Mouse (Mus musculus) heart, embryonic 12.5 days (tissue): Measurements from ENCODE around the gene Tarsl2. TPM values are rescaled to one million over a fixed set of nuclear protein-coding genes. Genes with fewer than 3 reads are reported as not detected.
A peak's percentile ranks its signal among the peaks of the same experiment; 100 is the strongest.

Experiments used
- ATAC-seq: fragments of 200-750 bp; cut with Nextera tagmentation; 2 replicates; pipeline ENCODE4 v1.8.0; 2017; ENCODE audit warnings: moderate TSS enrichment, moderate library complexity; ENCODE audit not compliant: insufficient number of reproducible peaks, low FRiP score
- H3K27ac ChIP-seq: fragments of 300-500 bp; sonication (generic); 2 replicates; pipeline ENCODE4 v1.5.1; 2016; ENCODE audit warnings: mild to moderate bottlenecking, moderate library complexity; ENCODE audit not compliant: poor library complexity, severe bottlenecking
- H3K27me3 ChIP-seq: fragments of 300-500 bp; sonication (generic); replicated peaks from 2 replicates; pipeline ENCODE4 v1.6.1; 2016; ENCODE audit warnings: mild to moderate bottlenecking, moderate library complexity
- H3K36me3 ChIP-seq: fragments of 300-500 bp; sonication (generic); 2 replicates; pipeline ENCODE4 v1.6.1; 2016; ENCODE audit warnings: mild to moderate bottlenecking, moderate library complexity
- H3K4me1 ChIP-seq: fragments of 300-500 bp; sonication (generic); replicated peaks from 2 replicates; pipeline ENCODE4 v1.6.1; 2016; ENCODE audit warnings: mild to moderate bottlenecking
- H3K4me2 ChIP-seq: fragments of 300-500 bp; sonication (generic); 2 replicates; pipeline ENCODE4 v1.6.1; 2016; ENCODE audit warnings: mild to moderate bottlenecking, moderate library complexity
- H3K4me3 ChIP-seq: fragments of 300-500 bp; sonication (generic); 2 replicates; pipeline ENCODE4 v1.5.1; 2016; ENCODE audit warnings: mild to moderate bottlenecking
- H3K9ac ChIP-seq: fragments of 300-500 bp; sonication (generic); 2 replicates; pipeline ENCODE4 v1.6.1; 2016; ENCODE audit warnings: mild to moderate bottlenecking, moderate library complexity
- H3K9me3 ChIP-seq: fragments of 300-500 bp; sonication (generic); replicated peaks from 2 replicates; pipeline ENCODE4 v1.6.1; 2016; ENCODE audit warnings: mild to moderate bottlenecking, moderate library complexity
- WGBS: fragments of 180-500 bp; shearing (Covaris S2); methylation state at CpG from one replicate; pipeline ENCODE4 v1.1.7; 2016; 5-methylcytosine and 5-hydroxymethylcytosine counted together
- polyA plus RNA-seq: library from polyadenylated mRNA; unstranded; fragments of >200 nt; fragmentation: Nextera tagmentation; extraction: Ambion mirVana; gene quantifications from 2 replicates; pipeline ENCODE4 v1.2.1, GENCODE M21; 2016

Gene Tarsl2
- polyA plus RNA-seq, 1 experiment from 2014 or later, result 22.1 TPM

GRCm38 (mm10) chr7:65691929-65692605, 47.4 kb downstream of the Tarsl2 start:
- WGBS, result 85% methylated on average over 8 of the region's 8 CpGs
- H3K4me3 ChIP-seq, result no peak overlapping the region
- H3K9ac ChIP-seq, result no peak overlapping the region
- no peak overlapping the region for H3K4me2 ChIP-seq
- H3K36me3 ChIP-seq, result peaks cover 38% of the 10 kb centered on the region
- no peaks in the 10 kb centered on the region for H3K27me3 ChIP-seq
- H3K27ac ChIP-seq, result no peak overlapping the region
- ATAC-seq, result no peak
- H3K4me1 ChIP-seq, result peaks cover 15% of the 10 kb centered on the region
- H3K9me3 ChIP-seq, result no peaks in the 10 kb centered on the region

GRCm38 (mm10) chr7:65692883-65693282, 48.2 kb downstream of the Tarsl2 start:
- no peak overlapping the region for H3K27ac ChIP-seq
- H3K4me1 ChIP-seq, result peaks cover 15% of the 10 kb centered on the region
- peak overlapping the region; percentile 87 for H3K4me2 ChIP-seq
- H3K36me3 ChIP-seq, result peaks cover 39% of the 10 kb centered on the region
- WGBS, result 2% methylated on average over 10 of the region's 10 CpGs
- H3K9ac ChIP-seq, result peak overlapping the region; percentile 91
- peak; percentile 19 for ATAC-seq
- H3K27me3 ChIP-seq, result no peaks in the 10 kb centered on the region
- no peaks in the 10 kb centered on the region for H3K9me3 ChIP-seq
- peak overlapping the region; percentile 84 for H3K4me3 ChIP-seq

- peak; percentile 93 for ATAC-seq
- H3K27ac ChIP-seq, result peak overlapping the region; percentile 43; the same call in 1 of the 2 replicates
- no peaks in the 10 kb centered on the region for H3K9me3 ChIP-seq
- H3K4me2 ChIP-seq, result peak overlapping the region; percentile 87
- WGBS, result under 1% methylated on average over 52 of the region's 52 CpGs
- peaks cover 15% of the 10 kb centered on the region for H3K4me1 ChIP-seq
- peaks cover 39% of the 10 kb centered on the region for H3K36me3 ChIP-seq
- peak overlapping the region; percentile 91 for H3K9ac ChIP-seq
- H3K27me3 ChIP-seq, result no peaks in the 10 kb centered on the region
- H3K4me3 ChIP-seq, result peak overlapping the region; percentile 84
Measured at GRCm38 (mm10) chr7:65693301-65693821, 48.7 kb downstream of the Tarsl2 start.

- Histone ChIP-seq H3K9me3 (no peaks in the 10 kb centered on the region), H3K4me1 (peaks cover 15% of the 10 kb centered on the region), H3K36me3 (peaks cover 58% of the 10 kb centered on the region), H3K4me3 (no peak overlapping the region), H3K9ac (no peak overlapping the region), H3K4me2 (no peak overlapping the region), H3K27me3 (no peaks in the 10 kb centered on the region), H3K27ac (no peak overlapping the region)
- WGBS, result 57% methylated on average over 2 of the region's 2 CpGs
- no peak for ATAC-seq
Measured at GRCm38 (mm10) chr7:65696450-65696849, 51.8 kb downstream of the Tarsl2 start.

- Histone ChIP-seq H3K9me3 (no peaks in the 10 kb centered on the region), H3K36me3 (peaks cover 54% of the 10 kb centered on the region), H3K27me3 (peaks cover 3% of the 10 kb centered on the region; the same call in 1 of the 2 replicates), H3K9ac (no peak overlapping the region), H3K27ac (no peak overlapping the region), H3K4me2 (no peak overlapping the region), H3K4me1 (0 out of 2 replicates have a peak, but pooled peaks cover 3% of the 10 kb centered on the region), H3K4me3 (no peak overlapping the region)
- no peak for ATAC-seq
- 80% methylated on average over 7 of the region's 7 CpGs for WGBS
Measured at GRCm38 (mm10) chr7:65702076-65702475, 57.4 kb downstream of the Tarsl2 start.

- 0 out of 2 replicates have a peak, but pooled peaks cover 3% of the 10 kb centered on the region for H3K4me1 ChIP-seq
- ATAC-seq, result no peak
- H3K4me2 ChIP-seq, result peak overlapping the region; percentile 63
- H3K9ac ChIP-seq, result peak overlapping the region; percentile 56; the same call in 1 of the 2 replicates
- no peaks in the 10 kb centered on the region for H3K9me3 ChIP-seq
- peaks cover 31% of the 10 kb centered on the region for H3K36me3 ChIP-seq
- WGBS, result 10% methylated on average over 10 of the region's 10 CpGs
- H3K27ac ChIP-seq, result no peak overlapping the region
- H3K27me3 ChIP-seq, result peaks cover 4% of the 10 kb centered on the region; the same call in 1 of the 2 replicates
- peak overlapping the region; percentile 38 for H3K4me3 ChIP-seq
Measured at GRCm38 (mm10) chr7:65704818-65705242, 60.1 kb downstream of the Tarsl2 start.

GRCm38 (mm10) chr7:65708506-65708905, 63.8 kb downstream of the Tarsl2 start:
- 84% methylated on average over 1 of the region's 1 CpGs for WGBS
- ATAC-seq, result no peak

GRCm38 (mm10) chr7:65710301-65710700, 65.6 kb downstream of the Tarsl2 start:
- H3K4me1 ChIP-seq, result 0 out of 2 replicates have a peak, but pooled peaks cover 2% of the 10 kb centered on the region
- H3K27me3 ChIP-seq, result peaks cover 10% of the 10 kb centered on the region
- no peaks in the 10 kb centered on the region for H3K36me3 ChIP-seq
- ATAC-seq, result no peak
- 83% methylated on average over 3 of the region's 3 CpGs for WGBS
- no peaks in the 10 kb centered on the region for H3K9me3 ChIP-seq
- no peak overlapping the region for H3K27ac ChIP-seq
- no peak overlapping the region for H3K4me3 ChIP-seq
- no peak overlapping the region for H3K9ac ChIP-seq
- H3K4me2 ChIP-seq, result no peak overlapping the region

More at GRCm38 (mm10) chr7:65708506-65708905, 63.8 kb downstream of the Tarsl2 start:
- Histone ChIP-seq H3K36me3 (no peaks in the 10 kb centered on the region), H3K4me1 (0 out of 2 replicates have a peak, but pooled peaks cover 3% of the 10 kb centered on the region), H3K9ac (no peak overlapping the region), H3K4me2 (no peak overlapping the region), H3K27ac (no peak overlapping the region), H3K27me3 (peaks cover 10% of the 10 kb centered on the region), H3K4me3 (no peak overlapping the region), H3K9me3 (no peaks in the 10 kb centered on the region)

- no peak overlapping the region for H3K9ac ChIP-seq
- WGBS, result 57% methylated on average over 5 of the region's 5 CpGs
- H3K9me3 ChIP-seq, result no peaks in the 10 kb centered on the region
- ATAC-seq, result no peak
- H3K4me2 ChIP-seq, result no peak overlapping the region
- H3K27ac ChIP-seq, result no peak overlapping the region
- H3K4me3 ChIP-seq, result no peak overlapping the region
- H3K27me3 ChIP-seq, result peaks cover 6% of the 10 kb centered on the region
- H3K4me1 ChIP-seq, result no peaks in the 10 kb centered on the region
- no peaks in the 10 kb centered on the region for H3K36me3 ChIP-seq
Measured at GRCm38 (mm10) chr7:65713782-65714181, 69.1 kb downstream of the Tarsl2 start.

GRCm38 (mm10) chr7:65714304-65714703, 69.6 kb downstream of the Tarsl2 start:
- ATAC-seq, result no peak

GRCm38 (mm10) chr7:65734024-65734423, 89.3 kb downstream of the Tarsl2 start:
- WGBS, result 68% methylated on average over 2 of the region's 2 CpGs
- Histone ChIP-seq H3K4me2 (no peak overlapping the region), H3K4me3 (no peak overlapping the region), H3K4me1 (peaks cover 7% of the 10 kb centered on the region), H3K9me3 (no peaks in the 10 kb centered on the region), H3K9ac (no peak overlapping the region), H3K36me3 (no peaks in the 10 kb centered on the region), H3K27ac (no peak overlapping the region), H3K27me3 (no peaks in the 10 kb centered on the region)
- no peak for ATAC-seq

More at GRCm38 (mm10) chr7:65714304-65714703, 69.6 kb downstream of the Tarsl2 start:
- H3K4me3 ChIP-seq, result no peak overlapping the region
- H3K9ac ChIP-seq, result no peak overlapping the region
- H3K27ac ChIP-seq, result no peak overlapping the region
- no peaks in the 10 kb centered on the region for H3K36me3 ChIP-seq
- peaks cover 6% of the 10 kb centered on the region for H3K27me3 ChIP-seq
- H3K9me3 ChIP-seq, result no peaks in the 10 kb centered on the region
- H3K4me2 ChIP-seq, result no peak overlapping the region
- H3K4me1 ChIP-seq, result no peaks in the 10 kb centered on the region
- 65% methylated on average over 4 of the region's 4 CpGs for WGBS
